In genomic region chr10:36897900-36898600, GRCm38 (mm10) we compare ENCODE assay signal across 17 mouse cellular contexts.
DNase-seq lines count a peak whose midpoint lies in the region; ATAC-seq lines count a peak whose summit lies in the region.
"Had no signal": no experiment of that assay in that cellular context is flagged by ENCODE, and none has a peak within 500 bp of the region (broad histone marks: within the 10 kb centered on the region; RNA-seq: fewer than 3 reads in every experiment).

No protein-coding gene starts in this region.

- no peak overlapping the region for H3K4me2 ChIP-seq in hindbrain, embryonic 16.5 days (ENCODE audit: low read length)
- H3K4me2 ChIP-seq in hindbrain, embryonic 12.5 days (replicated peaks) = no peak overlapping the region
- H3K4me2 ChIP-seq: midbrain, embryonic 15.5 days had no signal

- H3K9me3 ChIP-seq in heart, embryonic 10.5 days = no peaks in the 10 kb centered on the region
- H3K9me3 ChIP-seq in hindbrain, embryonic 16.5 days (ENCODE audit: control insufficient read depth, low read length) = no peaks in the 10 kb centered on the region
- H3K9me3 ChIP-seq in hindbrain, embryonic 12.5 days (replicated peaks) = no peaks in the 10 kb centered on the region
- H3K9me3 ChIP-seq: midbrain, embryonic 15.5 days had no signal

- no peaks in the 10 kb centered on the region for H3K36me3 ChIP-seq in heart, embryonic 10.5 days
- H3K36me3 ChIP-seq in hindbrain, embryonic 16.5 days (ENCODE audit: control insufficient read depth, insufficient read depth, low read length) = no peaks in the 10 kb centered on the region
- H3K36me3 ChIP-seq in hindbrain, embryonic 12.5 days = no peaks in the 10 kb centered on the region
- H3K36me3 ChIP-seq: midbrain, embryonic 15.5 days had no signal

- H3K27ac ChIP-seq in heart, embryonic 10.5 days = peak overlapping the region; percentile 22; the same call in 1 of the 2 replicates
- H3K27ac ChIP-seq in hindbrain, embryonic 16.5 days (ENCODE audit: low read depth, low read length) = no peak overlapping the region
- H3K27ac ChIP-seq in hindbrain, embryonic 12.5 days = no peak overlapping the region
- H3K27ac ChIP-seq: midbrain, embryonic 15.5 days had no signal

- 52% methylated on average over 6 of the region's 6 CpGs for WGBS in heart, embryonic 10.5 days
- 67% methylated on average over 6 of the region's 6 CpGs for WGBS in hindbrain, embryonic 16.5 days
- 77% methylated on average over 6 of the region's 6 CpGs for WGBS in hindbrain, embryonic 12.5 days

- peaks cover 14% of the 10 kb centered on the region for H3K4me1 ChIP-seq in heart, embryonic 10.5 days
- H3K4me1 ChIP-seq in hindbrain, embryonic 16.5 days (ENCODE audit: control insufficient read depth, insufficient read depth, low read depth, low read length) = no peaks in the 10 kb centered on the region
- no peaks in the 10 kb centered on the region; the same call in 1 of the 2 replicates for H3K4me1 ChIP-seq in hindbrain, embryonic 12.5 days

- no peak overlapping the region for H3K9ac ChIP-seq in hindbrain, embryonic 16.5 days (ENCODE audit: low read depth, low read length)
- no peak overlapping the region for H3K9ac ChIP-seq in hindbrain, embryonic 12.5 days
- H3K9ac ChIP-seq: midbrain, embryonic 15.5 days had no signal

- ATAC-seq in hindbrain, embryonic 16.5 days = peak; percentile 58; the same call in 1 of the 2 replicates
- no peak for ATAC-seq in hindbrain, embryonic 12.5 days (ENCODE audit: low FRiP score)
- ATAC-seq: forebrain, embryonic 16.5 days; midbrain, embryonic 15.5 days had no signal

- no peak for DNase-seq in heart, embryonic 10.5 days (ENCODE audit: low spot score)
- no peak for DNase-seq in heart, postnatal 25 days (ENCODE audit: low spot score)
- peak; percentile 17 for DNase-seq in brain, adult 2 months (ENCODE audit: low read depth, low spot score)
- peak; percentile 17 to 55 for DNase-seq in gastrocnemius, adult 8-10 months (ENCODE audit: low spot score in 2 of 2)
- DNase-seq in spleen, postnatal 36 days (ENCODE audit: low spot score in 2 of 2) = no peak
- DNase-seq in urinary bladder, postnatal 36 days (ENCODE audit: low spot score in 2 of 2) = no peak
- DNase-seq: adrenal gland, adult 2 months; cerebellum, adult 8-10 months; kidney, adult 11 months; kidney, postnatal 14 days; lung, adult 2 months; right cerebral cortex, postnatal 4 days; thymus, adult 2 months had no signal

- intact Hi-C loops in heart, postnatal 25 days (cut with DNase I) = no loop called here

- H3K27me3 ChIP-seq in heart, embryonic 10.5 days (ENCODE audit: insufficient read depth, poor library complexity, severe bottlenecking) = no peaks in the 10 kb centered on the region
- no peaks in the 10 kb centered on the region for H3K27me3 ChIP-seq in hindbrain, embryonic 16.5 days (replicated peaks; ENCODE audit: control insufficient read depth, insufficient read depth, low read length)
- H3K27me3 ChIP-seq in hindbrain, embryonic 12.5 days = no peaks in the 10 kb centered on the region
- H3K27me3 ChIP-seq: midbrain, embryonic 15.5 days had no signal

- H3K4me3 ChIP-seq in heart, embryonic 10.5 days = no peak overlapping the region
- H3K4me3 ChIP-seq in hindbrain, embryonic 16.5 days (ENCODE audit: low read length) = no peak overlapping the region
- no peak overlapping the region for H3K4me3 ChIP-seq in hindbrain, embryonic 12.5 days
- H3K4me3 ChIP-seq: midbrain, embryonic 15.5 days had no signal

Comparison
In these comparisons a context has a peak if more than half of its experiments do, and no peak if none do; other contexts are left out.
1. DNase-seq: peak in brain, adult 2 months (single experiment) and gastrocnemius, adult 8-10 months (2 of 2); none in heart, embryonic 10.5 days (single experiment), heart, postnatal 25 days (single experiment), spleen, postnatal 36 days (0 of 2) and urinary bladder, postnatal 36 days (0 of 2).